Mouse (Mus musculus): ENCODE measurements around the gene Gm20388.

Gene Gm20388

DNA sequence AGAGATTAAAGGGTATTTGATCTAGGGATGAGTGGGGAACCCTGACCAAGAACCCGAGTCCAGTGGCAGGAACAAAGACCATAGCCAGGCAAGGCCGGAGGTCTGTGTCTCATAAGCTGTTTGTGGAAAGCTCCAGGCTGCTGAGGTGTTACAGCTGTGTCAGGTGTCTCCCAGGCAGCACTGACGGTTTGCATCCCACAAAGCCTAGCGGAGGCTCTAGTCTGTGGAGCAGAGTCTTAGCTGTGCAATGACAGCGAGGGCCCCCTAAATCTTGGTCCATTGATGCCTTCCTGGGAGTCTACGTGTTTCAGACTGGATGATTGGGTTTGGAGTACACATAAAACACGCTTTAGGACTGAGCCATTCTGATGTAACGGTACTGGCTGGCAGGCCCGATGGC lies 3491.3 kb downstream of the Gm20388 start:
- no peak for DNase-seq (ENCODE audit: low read depth, low spot score)

DNA sequence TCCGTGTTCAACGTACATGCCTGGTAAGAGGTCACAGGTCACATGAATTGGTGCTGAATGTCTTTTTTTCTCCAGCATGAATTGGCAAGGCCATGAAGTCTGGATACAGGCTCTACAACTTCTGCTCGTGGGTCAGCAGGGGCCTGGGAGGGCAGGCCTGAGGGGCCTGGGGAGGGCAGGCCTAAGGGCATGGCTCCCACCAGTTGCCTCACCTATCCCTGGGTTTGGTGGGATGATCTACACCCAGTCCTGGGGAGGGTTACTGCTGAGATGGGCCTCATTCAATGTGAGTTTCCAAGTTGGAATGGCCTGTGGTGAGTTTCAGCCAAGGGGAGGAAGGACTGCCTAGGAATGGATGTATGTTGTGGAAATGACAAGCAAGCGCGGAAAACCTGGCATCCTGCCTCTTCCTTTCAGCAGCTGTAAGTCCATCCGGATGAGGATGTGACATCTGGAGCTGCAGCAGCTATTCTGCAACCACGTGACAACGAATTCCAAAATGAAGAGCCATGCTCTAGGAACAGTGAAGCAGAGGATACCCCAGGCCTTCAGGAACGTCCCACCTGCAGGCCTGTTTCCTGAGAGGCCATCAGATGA lies 3492.2 kb downstream of the Gm20388 start:
- DNase-seq (ENCODE audit: low read depth, low spot score) = no peak

DNA sequence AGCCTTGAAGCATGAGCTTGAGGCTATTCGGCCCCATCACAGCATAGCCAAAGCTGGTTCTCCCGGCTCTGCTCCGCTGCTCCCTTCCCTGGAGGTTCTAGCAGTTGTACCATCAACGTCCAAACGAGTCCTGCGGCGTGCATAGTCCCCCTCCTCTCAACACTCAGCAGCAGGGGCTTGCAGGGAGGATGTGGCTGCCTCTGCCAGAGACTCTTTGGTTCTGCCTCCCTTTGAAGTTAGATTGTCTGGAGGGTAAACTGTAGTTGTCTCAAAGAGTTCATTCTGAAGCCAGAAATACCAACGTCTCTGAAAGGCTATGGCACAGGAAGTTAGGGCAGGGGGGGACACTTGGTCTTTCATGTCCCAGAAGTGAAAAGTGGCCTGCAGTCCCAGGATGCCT lies 3493.9 kb downstream of the Gm20388 start:
- DNase-seq (ENCODE audit: low read depth, low spot score) = no peak

DNA sequence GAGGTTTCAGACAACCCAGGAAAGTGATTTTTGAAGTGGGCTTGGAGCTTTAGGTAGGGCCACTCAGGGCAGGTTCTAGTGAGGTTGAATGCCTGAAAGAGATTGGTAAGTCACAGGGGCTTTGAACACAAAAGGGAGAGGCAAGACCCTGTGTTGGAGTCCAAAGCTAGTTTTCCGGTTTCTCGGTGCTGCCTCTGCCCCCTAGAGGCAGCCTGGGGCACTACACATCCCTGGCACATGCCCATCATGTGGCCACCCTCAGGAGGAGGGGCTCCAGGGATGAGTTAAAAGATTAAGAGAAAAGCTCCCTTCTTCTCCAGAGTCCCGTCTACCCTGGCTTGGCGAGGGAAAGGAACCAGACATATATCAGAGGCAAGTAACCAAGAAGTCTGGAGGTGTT lies 3496.1 kb downstream of the Gm20388 start, which contains the start of gene Mc1r:
Gene Mc1r (plus strand): TSS at position 322 of the 400 bp plus-strand sequence.
- peak; percentile 86 for DNase-seq (ENCODE audit: low read depth, low spot score)

DNA sequence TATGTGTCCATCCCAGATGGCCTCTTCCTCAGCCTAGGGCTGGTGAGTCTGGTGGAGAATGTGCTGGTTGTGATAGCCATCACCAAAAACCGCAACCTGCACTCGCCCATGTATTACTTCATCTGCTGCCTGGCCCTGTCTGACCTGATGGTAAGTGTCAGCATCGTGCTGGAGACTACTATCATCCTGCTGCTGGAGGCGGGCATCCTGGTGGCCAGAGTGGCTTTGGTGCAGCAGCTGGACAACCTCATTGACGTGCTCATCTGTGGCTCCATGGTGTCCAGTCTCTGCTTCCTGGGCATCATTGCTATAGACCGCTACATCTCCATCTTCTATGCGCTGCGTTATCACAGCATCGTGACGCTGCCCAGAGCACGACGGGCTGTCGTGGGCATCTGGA lies 3497.0 kb downstream of the Gm20388 start:
- DNase-seq (ENCODE audit: low read depth, low spot score) = no peak

DNA sequence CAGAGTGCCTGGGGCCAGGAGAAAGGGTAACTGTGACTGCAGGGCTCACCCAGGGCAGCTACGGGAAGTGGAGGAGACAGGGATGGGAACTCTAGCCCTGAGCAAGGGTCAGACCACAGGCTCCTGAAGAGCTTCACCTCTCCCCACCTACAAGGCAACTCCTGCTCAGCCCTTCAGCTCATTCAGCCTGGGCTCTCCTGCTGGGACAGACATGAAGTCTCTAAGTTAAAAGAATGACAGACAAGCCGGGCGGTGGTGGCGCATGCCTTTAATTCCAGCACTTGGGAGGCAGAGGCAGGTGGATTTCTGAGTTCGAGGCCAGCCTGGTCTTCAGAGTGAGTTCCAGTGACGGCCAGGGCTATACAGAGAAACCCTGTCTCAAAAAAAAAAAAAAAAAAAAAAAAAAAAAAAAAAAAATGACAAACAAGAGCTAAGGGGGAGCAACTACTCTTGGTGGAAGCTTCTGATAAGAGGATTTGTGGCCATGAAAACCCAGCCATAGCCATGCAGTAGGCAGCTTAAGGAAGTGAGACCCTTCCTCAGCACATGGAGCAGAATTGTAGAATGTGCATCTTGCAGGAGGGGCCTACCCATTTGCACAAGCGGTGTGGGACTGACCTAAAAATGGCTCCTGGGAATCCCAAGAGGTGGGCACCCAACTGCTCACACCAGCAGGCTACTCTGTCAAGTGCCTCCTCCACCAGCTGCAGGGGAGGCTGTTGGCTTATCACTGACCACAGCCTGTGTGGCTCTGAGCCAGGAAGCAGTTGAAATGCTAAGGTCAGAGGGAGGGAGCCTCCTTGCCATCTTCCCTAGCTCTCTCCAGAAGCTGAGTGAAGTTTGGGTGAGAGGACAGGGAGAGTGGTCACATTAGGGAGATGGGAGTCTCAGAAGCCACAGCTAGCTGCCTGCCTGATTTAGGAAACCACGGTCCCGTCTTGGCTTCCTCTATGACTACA lies 3498.2 kb downstream of the Gm20388 start:
- DNase-seq (ENCODE audit: low read depth, low spot score) = peak; percentile 36

DNA sequence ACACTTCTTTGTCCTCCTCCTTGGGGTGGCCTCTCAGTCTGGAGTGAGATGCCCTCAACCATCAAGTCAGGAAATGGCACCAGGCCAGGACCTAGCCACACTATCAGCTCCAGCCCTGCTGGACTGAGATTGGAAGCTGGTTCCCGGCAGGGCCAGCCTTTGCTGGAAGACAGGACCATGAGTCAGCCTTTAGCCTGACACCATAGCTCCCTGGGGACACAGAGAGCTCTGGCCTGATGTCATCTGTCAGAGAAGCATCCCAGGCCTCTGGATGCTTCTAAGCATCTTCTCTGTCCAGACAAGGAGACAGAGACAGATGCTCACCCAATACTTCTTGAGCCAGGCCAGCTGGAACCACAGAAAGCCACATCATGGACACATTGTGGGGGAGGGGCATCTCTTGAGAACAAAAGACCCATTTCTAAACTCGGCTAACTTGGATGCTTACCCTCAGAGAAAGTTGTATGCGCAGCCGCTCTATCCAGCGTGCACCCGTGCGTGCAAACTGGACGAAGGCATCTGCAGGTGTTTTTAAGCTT lies 3499.5 kb downstream of the Gm20388 start:
- DNase-seq (ENCODE audit: low read depth, low spot score) = peak; percentile 36

DNA sequence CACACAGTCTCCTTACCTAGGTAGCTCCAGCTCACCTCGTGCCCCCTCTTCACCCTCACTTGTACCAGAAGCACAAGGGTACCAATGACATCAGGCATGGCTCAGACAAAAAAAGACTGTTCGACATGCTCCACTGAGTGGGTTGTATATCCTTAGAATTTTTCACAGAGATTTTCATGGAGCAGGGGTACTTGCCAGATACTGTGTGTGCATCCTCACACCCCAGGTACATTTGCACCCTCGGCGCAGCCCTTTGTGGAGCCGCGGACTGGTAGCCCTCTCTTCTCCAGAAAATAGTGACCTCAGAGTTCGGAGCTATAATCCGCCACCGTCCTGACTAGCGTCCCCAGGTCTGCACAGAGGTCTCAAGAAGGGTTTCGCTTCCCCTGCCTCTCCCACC lies 3500.1 kb downstream of the Gm20388 start:
- no peak for DNase-seq (ENCODE audit: low read depth, low spot score)

DNA sequence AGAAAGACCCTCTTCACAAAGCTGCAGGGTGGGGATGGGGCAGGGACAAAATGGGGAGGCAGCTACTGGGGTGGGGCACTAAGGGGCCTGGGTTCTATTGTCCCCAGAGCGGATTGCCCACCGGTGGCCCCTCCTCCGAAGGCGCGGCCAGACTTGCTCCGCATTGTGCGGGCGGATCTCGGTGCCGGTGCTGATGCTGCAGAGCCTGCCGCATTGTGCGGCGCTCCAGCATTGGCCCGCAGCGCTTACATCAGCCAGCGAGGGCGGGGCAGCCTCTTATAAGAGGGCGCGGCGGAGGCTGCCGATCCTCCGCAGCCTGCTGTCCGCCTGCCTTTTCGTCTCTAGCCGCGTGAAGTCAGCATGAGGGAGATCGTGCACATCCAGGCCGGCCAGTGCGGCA lies 3500.6 kb downstream of the Gm20388 start, which contains the start of gene Tubb3:
Gene Tubb3 (plus strand): TSS at position 179 of the 400 bp plus-strand sequence.
- peak; percentile 94 for DNase-seq (ENCODE audit: low read depth, low spot score)

DNA sequence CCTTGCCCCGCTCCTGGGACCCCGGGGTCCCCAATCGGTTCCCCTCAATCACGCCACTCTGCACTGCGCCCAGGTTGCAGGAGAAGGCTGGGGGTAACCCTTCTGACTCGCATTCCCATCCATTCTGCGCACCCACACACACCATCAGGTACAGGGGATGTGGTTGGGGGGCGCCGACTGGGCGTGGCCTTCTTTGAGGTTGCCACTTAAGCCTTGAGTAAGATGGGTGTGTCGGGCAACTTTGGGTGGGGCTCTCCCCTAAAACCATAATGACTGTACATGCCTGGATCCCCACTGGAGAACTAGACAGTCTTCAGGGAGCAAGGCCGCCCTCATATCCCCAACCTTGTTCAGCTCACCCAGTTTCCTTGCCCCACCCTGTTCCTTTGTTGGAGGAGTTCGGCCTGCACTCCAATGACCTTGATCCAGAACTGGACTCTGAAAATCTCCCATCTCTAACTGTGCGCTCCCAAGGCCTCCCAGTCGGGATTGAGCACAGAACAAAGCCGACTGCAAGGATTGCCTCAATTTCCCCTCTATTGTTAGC lies 3501.2 kb downstream of the Gm20388 start:
- DNase-seq (ENCODE audit: low read depth, low spot score) = peak; percentile 87

DNA sequence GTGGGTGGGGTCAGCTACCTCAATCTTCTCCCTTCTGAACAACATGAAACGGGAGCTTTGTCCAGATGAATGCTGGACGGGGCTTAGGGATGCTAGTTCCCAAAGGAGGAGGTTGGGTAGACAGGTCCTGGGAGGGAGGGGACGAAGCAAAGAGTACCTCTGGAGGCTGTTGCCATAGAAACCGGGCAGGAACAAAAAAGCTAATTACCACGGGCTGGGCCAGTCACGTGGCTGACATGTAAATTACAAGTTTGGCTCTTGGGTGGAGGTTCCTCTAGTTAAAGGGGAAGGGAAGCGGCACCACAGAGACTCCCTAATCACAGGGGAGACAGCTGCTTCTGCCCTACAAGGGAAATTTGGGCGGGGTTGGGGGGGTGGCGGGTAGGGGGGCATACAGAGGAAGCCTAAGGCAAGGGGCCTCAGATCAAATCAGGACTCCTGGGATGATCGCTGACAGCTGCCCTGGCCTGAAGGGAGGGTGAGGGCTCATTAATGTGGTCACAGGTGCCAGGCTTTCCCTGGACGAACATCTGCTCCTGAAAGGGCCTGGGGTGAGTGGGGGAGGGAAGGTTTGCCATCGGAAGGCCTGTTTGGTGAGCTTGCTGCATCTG lies 3502.0 kb downstream of the Gm20388 start:
- peak; percentile 98 for DNase-seq (ENCODE audit: low read depth, low spot score)

DNA sequence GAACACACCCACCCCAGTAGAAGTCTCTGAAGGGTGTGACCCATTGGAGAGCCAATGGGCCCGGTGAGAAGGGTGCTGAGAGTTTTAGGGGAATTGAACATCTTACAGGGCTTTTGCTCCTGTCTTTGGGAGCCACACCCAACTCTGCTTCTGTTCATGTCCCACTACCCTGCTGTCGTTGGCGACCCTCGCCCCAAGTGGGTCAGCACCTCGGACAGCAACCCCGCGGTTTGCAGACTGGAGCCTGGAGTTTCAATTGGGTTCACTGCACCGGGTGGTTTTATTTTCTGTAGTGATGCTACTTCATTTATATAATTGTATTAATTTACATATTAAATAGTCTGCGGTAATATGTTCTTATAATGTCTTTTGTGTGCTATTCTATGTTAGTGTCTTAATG lies 3503.6 kb downstream of the Gm20388 start:
- peak; percentile 57 for DNase-seq (ENCODE audit: low read depth, low spot score)

DNA sequence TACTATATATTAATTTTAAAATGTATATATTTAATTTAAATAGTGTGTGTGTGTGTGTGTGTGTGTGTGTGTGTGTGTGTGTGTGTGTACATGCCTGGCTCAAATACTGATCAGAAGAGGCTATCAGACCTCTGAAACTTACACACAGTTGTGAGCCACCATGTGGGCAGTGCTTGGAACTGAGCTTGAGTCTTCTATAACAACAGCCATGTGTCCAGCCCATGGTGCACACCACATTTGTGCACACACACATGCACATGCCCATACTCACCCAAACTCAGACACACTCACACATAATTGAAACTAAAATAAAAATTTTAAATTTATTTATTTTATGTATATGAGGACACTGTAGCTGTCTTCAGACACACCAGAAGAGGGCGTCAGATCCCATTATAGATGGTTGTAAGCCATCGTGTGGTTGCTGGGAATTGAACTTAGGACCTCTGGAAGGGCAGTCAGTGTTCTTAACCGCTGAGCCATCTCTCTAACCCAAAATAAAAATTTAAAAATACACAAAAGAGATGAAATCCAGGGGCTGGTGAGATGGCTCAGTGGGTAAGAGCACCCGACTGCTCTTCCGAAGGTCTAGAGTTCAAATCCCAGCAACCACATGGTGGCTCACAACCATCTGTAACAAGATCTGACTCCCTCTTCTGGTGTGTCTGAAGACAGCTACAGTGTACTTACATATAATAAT lies 3504.5 kb downstream of the Gm20388 start:
- peak; percentile 51 for DNase-seq (ENCODE audit: low read depth, low spot score)

DNA sequence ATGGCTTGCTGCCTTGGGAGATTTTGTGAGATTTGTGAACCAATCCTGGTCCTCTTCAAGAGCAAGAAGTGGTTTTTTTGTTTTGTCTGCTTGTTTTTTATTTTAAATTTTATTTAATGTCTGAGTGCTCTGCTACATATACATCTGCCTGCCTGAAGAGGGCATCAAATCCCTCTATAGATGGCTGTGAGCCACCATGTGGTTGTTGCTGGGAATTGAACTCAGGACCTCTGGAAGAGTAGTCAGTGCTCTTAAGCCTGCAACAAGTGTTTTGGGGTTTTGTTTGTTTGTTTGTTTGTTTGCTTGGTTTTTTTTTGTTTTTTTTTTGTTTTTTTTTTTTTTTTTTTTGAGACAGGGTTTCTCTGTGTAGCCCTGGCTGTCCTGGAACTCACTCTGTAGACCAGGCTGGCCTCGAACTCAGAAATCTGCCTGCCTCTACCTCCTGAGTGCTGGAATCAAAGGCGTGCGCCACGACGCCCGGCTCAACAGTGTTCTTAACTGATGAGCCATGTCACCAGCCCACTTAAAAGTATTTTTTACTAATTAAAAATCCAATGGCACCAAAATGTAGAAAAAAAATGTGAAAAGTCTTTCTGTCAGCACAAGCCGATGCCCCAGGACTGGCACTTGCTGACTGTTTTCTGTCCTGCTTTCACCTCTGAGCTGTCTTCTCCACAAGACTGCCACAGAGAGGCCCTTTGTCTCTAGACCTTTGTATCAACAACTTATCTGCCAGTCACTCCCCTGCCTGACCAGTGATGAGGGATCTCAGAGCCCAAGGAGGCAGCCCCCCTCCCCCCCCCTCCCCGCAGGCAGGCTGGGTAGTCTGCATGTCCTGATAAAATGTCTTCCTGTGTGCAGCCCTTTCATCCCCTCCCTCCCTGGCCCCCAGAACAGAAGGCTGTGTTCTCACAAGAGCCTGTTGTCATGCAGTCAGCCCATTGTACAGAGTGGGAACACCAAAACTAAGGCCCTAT lies 3505.6 kb downstream of the Gm20388 start:
- DNase-seq (ENCODE audit: low read depth, low spot score) = peak; percentile 88

DNA sequence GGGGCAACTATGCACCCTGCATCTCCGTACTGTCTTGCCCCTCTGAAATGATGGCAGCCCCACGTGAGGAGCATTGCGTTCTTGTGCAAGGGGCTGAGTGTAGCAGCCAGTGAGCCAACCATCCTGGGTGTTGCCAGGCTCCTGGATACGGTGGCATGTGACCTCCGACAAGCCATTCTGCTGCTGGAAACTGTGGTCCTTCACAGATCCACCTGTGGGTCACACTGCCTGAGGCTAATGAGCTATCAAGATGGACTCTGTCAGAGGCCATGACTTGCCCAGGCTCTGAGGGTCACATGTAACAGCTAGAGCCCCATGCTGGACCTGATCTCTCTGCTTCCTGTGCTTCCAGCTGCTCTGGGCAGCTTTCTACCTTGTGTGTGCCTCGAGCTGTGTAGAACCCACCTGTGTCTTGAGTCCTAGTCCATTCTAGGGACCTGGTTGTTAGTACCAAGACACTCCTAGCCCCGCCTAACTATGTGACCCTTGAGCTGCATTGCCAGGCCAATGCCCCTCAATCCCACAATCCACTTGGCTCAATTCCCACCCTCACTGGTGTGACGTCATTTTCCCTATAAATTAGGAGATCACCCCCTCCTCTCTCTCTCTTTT lies 3506.4 kb downstream of the Gm20388 start:
- peak; percentile 6 for DNase-seq (ENCODE audit: low read depth, low spot score)

DNA sequence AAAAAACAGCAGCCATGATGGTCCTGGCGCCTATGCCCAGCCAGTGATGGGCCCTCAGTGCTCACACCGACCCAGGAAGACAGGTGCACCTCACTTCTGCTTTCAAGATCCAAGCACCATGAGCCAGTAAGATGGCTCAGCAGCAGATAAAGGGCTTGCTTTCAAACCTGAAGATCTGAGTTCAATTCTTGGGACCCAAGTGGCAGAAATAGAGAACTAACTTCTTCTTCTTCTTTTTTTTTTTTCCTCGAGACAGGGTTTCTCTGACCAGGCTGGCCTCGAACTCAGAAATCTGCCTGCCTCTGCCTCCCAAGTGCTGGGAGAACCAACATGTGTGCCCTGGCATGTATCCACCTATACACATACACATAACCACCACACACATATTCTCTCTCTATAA lies 3509.1 kb downstream of the Gm20388 start:
- DNase-seq (ENCODE audit: low read depth, low spot score) = peak; percentile 1

DNA sequence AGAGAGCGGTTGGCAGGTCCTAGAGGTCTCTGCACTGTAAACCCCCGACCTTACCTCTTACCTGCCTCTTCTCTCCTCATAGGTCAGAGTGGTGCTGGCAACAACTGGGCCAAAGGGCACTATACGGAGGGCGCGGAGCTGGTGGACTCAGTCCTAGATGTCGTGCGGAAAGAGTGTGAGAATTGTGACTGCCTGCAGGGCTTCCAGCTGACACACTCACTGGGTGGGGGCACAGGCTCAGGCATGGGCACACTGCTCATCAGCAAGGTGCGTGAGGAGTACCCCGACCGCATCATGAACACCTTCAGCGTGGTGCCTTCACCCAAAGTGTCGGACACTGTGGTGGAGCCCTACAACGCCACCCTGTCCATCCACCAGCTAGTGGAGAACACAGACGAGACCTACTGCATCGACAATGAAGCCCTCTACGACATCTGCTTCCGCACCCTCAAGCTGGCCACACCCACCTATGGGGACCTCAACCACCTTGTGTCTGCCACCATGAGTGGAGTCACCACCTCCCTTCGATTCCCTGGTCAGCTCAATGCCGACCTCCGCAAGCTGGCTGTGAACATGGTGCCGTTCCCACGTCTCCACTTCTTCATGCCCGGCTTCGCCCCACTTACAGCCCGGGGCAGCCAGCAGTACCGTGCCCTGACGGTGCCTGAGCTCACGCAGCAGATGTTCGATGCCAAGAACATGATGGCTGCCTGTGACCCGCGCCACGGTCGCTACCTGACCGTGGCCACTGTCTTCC lies 3510.1 kb downstream of the Gm20388 start:
- peak; percentile 9 for DNase-seq (ENCODE audit: low read depth, low spot score)

DNA sequence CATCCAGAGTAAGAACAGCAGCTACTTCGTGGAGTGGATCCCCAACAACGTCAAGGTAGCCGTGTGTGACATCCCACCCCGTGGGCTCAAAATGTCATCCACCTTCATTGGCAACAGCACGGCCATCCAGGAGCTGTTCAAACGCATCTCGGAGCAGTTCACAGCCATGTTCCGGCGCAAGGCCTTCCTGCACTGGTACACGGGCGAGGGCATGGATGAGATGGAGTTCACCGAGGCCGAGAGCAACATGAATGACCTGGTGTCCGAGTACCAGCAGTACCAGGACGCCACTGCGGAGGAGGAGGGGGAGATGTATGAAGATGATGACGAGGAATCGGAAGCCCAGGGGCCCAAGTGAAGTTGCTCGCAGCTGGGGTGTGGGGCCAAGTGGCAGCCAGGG lies 3510.7 kb downstream of the Gm20388 start:
- DNase-seq (ENCODE audit: low read depth, low spot score) = no peak

All from ES-CJ7 (cell line).